Mouse (Mus musculus): ENCODE results near the gene Slc9a7. TPM values are rescaled to one million over a fixed set of nuclear protein-coding genes. Genes with fewer than 3 reads are reported as not detected.

Slc9a7 gene
- total and polyA plus RNA-seq, 2 experiments from 2014 or later: 13.5 to 94.6 TPM

GRCm38 (mm10) chrX:20176792-20177191 is 114.8 kb downstream of the Slc9a7 start:
- no peak overlapping the region for H3K4me2 ChIP-seq (ENCODE audit: low read depth, low read length, poor library complexity, severe bottlenecking)
- no peak overlapping the region for H3K27ac ChIP-seq (ENCODE audit: low read depth, low read length)
- H3K36me3 ChIP-seq (ENCODE audit: insufficient read depth, low read length): no peaks in the 10 kb centered on the region
- H3K9me3 ChIP-seq (ENCODE audit: low read length): no peaks in the 10 kb centered on the region
- ATAC-seq (ENCODE audit: low FRiP score): no peak
- no peak for TF ChIP-seq CTCF (IDR thresholded peaks at IDR 0.05)
- DNase-seq (ENCODE audit: low spot score): no peak
- H3K4me3 ChIP-seq (ENCODE audit: low read depth, low read length): no peak overlapping the region
- WGBS: 92% methylated on average over 1 of the region's 1 CpGs
- H3K4me1 ChIP-seq (ENCODE audit: insufficient read depth, low read length): no peaks in the 10 kb centered on the region
- H3K9ac ChIP-seq (replicated peaks; ENCODE audit: low read length, poor library complexity, severe bottlenecking): no peak overlapping the region
- no peaks in the 10 kb centered on the region for H3K27me3 ChIP-seq (ENCODE audit: insufficient read depth, low read length)

GRCm38 (mm10) chrX:20168430-20168829 is 123.2 kb downstream of the Slc9a7 start:
- H3K27me3 ChIP-seq (ENCODE audit: insufficient read depth, low read length): no peaks in the 10 kb centered on the region
- no peaks in the 10 kb centered on the region for H3K9me3 ChIP-seq (ENCODE audit: low read length)
- no peak overlapping the region for H3K27ac ChIP-seq (ENCODE audit: low read depth, low read length)
- H3K4me3 ChIP-seq (ENCODE audit: low read depth, low read length): no peak overlapping the region
- H3K36me3 ChIP-seq (ENCODE audit: insufficient read depth, low read length): no peaks in the 10 kb centered on the region
- no peak overlapping the region for H3K9ac ChIP-seq (replicated peaks; ENCODE audit: low read length, poor library complexity, severe bottlenecking)
- ATAC-seq (ENCODE audit: low FRiP score): no peak
- TF ChIP-seq CTCF (IDR thresholded peaks at IDR 0.05): no peak
- no peak for DNase-seq (ENCODE audit: low spot score)
- no peaks in the 10 kb centered on the region for H3K4me1 ChIP-seq (ENCODE audit: insufficient read depth, low read length)
- H3K4me2 ChIP-seq (ENCODE audit: low read depth, low read length, poor library complexity, severe bottlenecking): no peak overlapping the region

GRCm38 (mm10) chrX:20164984-20165383 is 126.6 kb downstream of the Slc9a7 start:
- H3K4me2 ChIP-seq (ENCODE audit: low read depth, low read length, poor library complexity, severe bottlenecking): no peak overlapping the region
- no peak for TF ChIP-seq CTCF (IDR thresholded peaks at IDR 0.05)
- no peak overlapping the region for H3K27ac ChIP-seq (ENCODE audit: low read depth, low read length)
- WGBS: 71% methylated on average over 3 of the region's 3 CpGs
- no peaks in the 10 kb centered on the region for H3K36me3 ChIP-seq (ENCODE audit: insufficient read depth, low read length)
- no peaks in the 10 kb centered on the region for H3K27me3 ChIP-seq (ENCODE audit: insufficient read depth, low read length)
- no peak for DNase-seq (ENCODE audit: low spot score)
- no peaks in the 10 kb centered on the region for H3K9me3 ChIP-seq (ENCODE audit: low read length)
- H3K4me1 ChIP-seq (ENCODE audit: insufficient read depth, low read length): no peaks in the 10 kb centered on the region
- H3K9ac ChIP-seq (replicated peaks; ENCODE audit: low read length, poor library complexity, severe bottlenecking): no peak overlapping the region
- H3K4me3 ChIP-seq (ENCODE audit: low read depth, low read length): no peak overlapping the region
- no peak for ATAC-seq (ENCODE audit: low FRiP score)

GRCm38 (mm10) chrX:20162322-20162711 is 129.3 kb downstream of the Slc9a7 start:
- no peak overlapping the region for H3K9ac ChIP-seq (replicated peaks; ENCODE audit: low read length, poor library complexity, severe bottlenecking)
- H3K27me3 ChIP-seq (ENCODE audit: insufficient read depth, low read length): no peaks in the 10 kb centered on the region
- no peak overlapping the region for H3K4me3 ChIP-seq (ENCODE audit: low read depth, low read length)
- no peaks in the 10 kb centered on the region for H3K36me3 ChIP-seq (ENCODE audit: insufficient read depth, low read length)
- DNase-seq (ENCODE audit: low spot score) (peak; percentile 42), ATAC-seq (ENCODE audit: low FRiP score) (peak; percentile 27; the same call in 1 of the 2 replicates)
- 6% methylated on average over 4 of the region's 4 CpGs for WGBS
- H3K4me2 ChIP-seq (ENCODE audit: low read depth, low read length, poor library complexity, severe bottlenecking): no peak overlapping the region
- H3K4me1 ChIP-seq (ENCODE audit: insufficient read depth, low read length): no peaks in the 10 kb centered on the region
- H3K27ac ChIP-seq (ENCODE audit: low read depth, low read length): no peak overlapping the region
- peak; percentile 73 for TF ChIP-seq CTCF (IDR thresholded peaks at IDR 0.05)
- H3K9me3 ChIP-seq (ENCODE audit: low read length): no peaks in the 10 kb centered on the region

GRCm38 (mm10) chrX:20161687-20162321 is 129.8 kb downstream of the Slc9a7 start:
- H3K27me3 ChIP-seq (ENCODE audit: insufficient read depth, low read length): no peaks in the 10 kb centered on the region
- TF ChIP-seq CTCF (IDR thresholded peaks at IDR 0.05): peak; percentile 55
- DNase-seq (ENCODE audit: low spot score) (no peak), ATAC-seq (ENCODE audit: low FRiP score) (no peak)
- no peaks in the 10 kb centered on the region for H3K9me3 ChIP-seq (ENCODE audit: low read length)
- no peak overlapping the region for H3K9ac ChIP-seq (replicated peaks; ENCODE audit: low read length, poor library complexity, severe bottlenecking)
- no peak overlapping the region for H3K4me2 ChIP-seq (ENCODE audit: low read depth, low read length, poor library complexity, severe bottlenecking)
- WGBS: 54% methylated on average over 9 of the region's 9 CpGs
- H3K36me3 ChIP-seq (ENCODE audit: insufficient read depth, low read length): no peaks in the 10 kb centered on the region
- H3K4me1 ChIP-seq (ENCODE audit: insufficient read depth, low read length): no peaks in the 10 kb centered on the region
- H3K4me3 ChIP-seq (ENCODE audit: low read depth, low read length): no peak overlapping the region
- H3K27ac ChIP-seq (ENCODE audit: low read depth, low read length): no peak overlapping the region

- no peak overlapping the region for H3K27ac ChIP-seq (ENCODE audit: low read depth, low read length)
- H3K4me2 ChIP-seq (ENCODE audit: low read depth, low read length, poor library complexity, severe bottlenecking): no peak overlapping the region
- ATAC-seq (ENCODE audit: low FRiP score): no peak
- H3K9me3 ChIP-seq (ENCODE audit: low read length): no peaks in the 10 kb centered on the region
- WGBS: 50% methylated on average over 1 of the region's 1 CpGs
- no peaks in the 10 kb centered on the region for H3K27me3 ChIP-seq (ENCODE audit: insufficient read depth, low read length)
- DNase-seq (ENCODE audit: low spot score): no peak
- no peaks in the 10 kb centered on the region for H3K36me3 ChIP-seq (ENCODE audit: insufficient read depth, low read length)
- TF ChIP-seq CTCF (IDR thresholded peaks at IDR 0.05): no peak
- no peak overlapping the region for H3K4me3 ChIP-seq (ENCODE audit: low read depth, low read length)
- no peak overlapping the region for H3K9ac ChIP-seq (replicated peaks; ENCODE audit: low read length, poor library complexity, severe bottlenecking)
- H3K4me1 ChIP-seq (ENCODE audit: insufficient read depth, low read length): no peaks in the 10 kb centered on the region
Observed at GRCm38 (mm10) chrX:20160301-20160700, 131.3 kb downstream of the Slc9a7 start.
